Mouse (Mus musculus) spleen, adult 10 weeks (tissue): ENCODE data around the gene Klhl25. TPM values are rescaled to one million over a fixed set of nuclear protein-coding genes. Genes with fewer than 3 reads are reported as not detected.

Source experiments
- polyA plus RNA-seq: library from polyadenylated mRNA; stranded (reverse); fragments of 350-450 nt; fragmentation: Illumina TruSeq; extraction: RNeasy Lipid Tissue Mini Kit (QIAGEN cat#74804); gene quantifications from one replicate; pipeline ENCODE4 v1.2.3, GENCODE M21; 2015; ENCODE audit warnings: low replicate concordance; ENCODE audit not compliant: insufficient read depth

The Klhl25 gene
- 9.5 TPM for polyA plus RNA-seq

GRCm38 (mm10) chr7:75848115-75848775, at the start of gene Klhl25:
Gene Klhl25 (plus strand): TSS chr7:75848310.

